Mouse (Mus musculus) ES-CJ7 (cell line): Measurements from ENCODE around the gene Atp5d.

Experiments used
- DNase-seq: peaks from one replicate; pipeline ENCODE4 v3.0.0; 2011; ENCODE audit warnings: low read depth, low spot score

Atp5d gene

GRCm38 (mm10) chr10:80116927-80117691 is 21.3 kb upstream of the Atp5d start:
- no peak for DNase-seq

GRCm38 (mm10) chr10:80117736-80118135 is 20.7 kb upstream of the Atp5d start:
- no peak for DNase-seq

DNA sequence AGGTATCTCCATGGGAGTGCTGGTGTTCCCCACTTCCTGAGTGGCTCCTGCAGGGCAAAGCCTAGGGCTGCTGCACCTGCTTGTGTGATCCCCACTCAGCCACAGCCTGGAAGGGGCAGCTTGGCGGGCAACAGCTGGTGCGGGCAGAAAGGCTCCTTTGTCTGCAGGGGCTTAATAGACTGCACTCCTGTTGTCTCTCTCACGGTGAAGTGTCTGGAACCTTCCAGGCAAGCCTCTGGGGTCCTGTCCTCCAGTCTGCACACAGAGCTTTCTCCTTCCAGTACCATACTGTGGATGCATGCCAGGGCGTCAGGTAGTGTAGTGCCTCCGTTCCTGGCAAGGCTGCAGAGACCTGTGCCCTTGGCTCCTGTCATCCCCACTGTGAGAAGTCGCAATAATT is 19.9 kb upstream of the Atp5d start:
- DNase-seq: no peak

DNA sequence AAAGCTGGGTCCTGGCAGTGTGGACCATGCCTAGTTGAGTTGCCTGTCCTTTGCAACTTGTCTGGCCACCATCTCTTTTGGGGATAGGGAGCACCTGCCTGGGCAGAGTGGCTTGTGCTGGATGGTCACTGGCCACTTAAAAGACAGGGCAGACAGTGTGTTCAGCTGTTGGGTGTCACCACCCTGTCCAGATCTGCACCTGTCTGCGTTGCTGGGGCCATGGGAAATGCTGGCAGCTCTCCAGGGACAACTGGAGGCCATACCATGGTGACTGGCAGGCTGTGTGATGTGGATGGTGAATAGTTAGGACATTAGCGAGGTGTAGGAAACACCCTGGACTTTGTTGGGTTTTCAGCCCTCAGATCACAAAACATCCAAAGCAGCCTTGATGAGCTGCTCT is 18.3 kb upstream of the Atp5d start:
- DNase-seq: no peak

GRCm38 (mm10) chr10:80121639-80122038 is 16.8 kb upstream of the Atp5d start:
- no peak for DNase-seq

- DNase-seq: no peak
Observed at GRCm38 (mm10) chr10:80123932-80124562, 14.4 kb upstream of the Atp5d start.

- DNase-seq: no peak
Observed at GRCm38 (mm10) chr10:80127920-80128319, 10.5 kb upstream of the Atp5d start.

- DNase-seq: no peak
Observed at GRCm38 (mm10) chr10:80129846-80130245, 8.6 kb upstream of the Atp5d start.

DNA sequence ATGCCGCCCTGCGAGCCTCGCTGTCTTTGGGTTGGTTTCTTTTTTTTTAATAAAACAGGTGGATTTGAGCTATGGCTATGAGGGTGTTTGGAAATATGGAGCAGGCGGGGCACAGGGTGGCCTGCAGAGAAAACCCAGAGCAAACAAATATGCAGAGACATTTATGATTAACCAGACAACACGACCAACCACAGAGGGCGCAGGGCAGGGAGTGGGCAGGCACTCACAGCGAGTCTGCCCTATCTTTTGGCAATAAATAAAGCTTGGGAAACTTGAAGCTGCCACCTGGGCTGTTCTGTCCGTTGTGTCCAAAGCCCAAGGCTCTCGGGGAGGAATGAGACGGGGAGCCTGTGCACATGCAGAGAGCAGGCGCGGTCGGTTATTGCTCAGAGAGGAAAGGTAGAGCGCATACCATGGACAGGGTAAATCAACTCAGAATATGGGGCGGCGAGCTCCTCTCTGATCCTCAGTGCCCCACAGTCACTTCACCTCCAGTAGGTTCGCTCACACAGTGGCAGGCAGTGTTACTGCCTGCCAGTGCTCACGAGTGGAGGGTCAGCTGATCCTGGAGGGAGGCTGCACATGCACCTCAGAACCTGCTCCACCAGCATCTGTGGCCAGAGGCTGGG is 7.9 kb upstream of the Atp5d start:
- no peak for DNase-seq

GRCm38 (mm10) chr10:80131316-80131951 is 7.0 kb upstream of the Atp5d start:
- peak; percentile 78 for DNase-seq

DNA sequence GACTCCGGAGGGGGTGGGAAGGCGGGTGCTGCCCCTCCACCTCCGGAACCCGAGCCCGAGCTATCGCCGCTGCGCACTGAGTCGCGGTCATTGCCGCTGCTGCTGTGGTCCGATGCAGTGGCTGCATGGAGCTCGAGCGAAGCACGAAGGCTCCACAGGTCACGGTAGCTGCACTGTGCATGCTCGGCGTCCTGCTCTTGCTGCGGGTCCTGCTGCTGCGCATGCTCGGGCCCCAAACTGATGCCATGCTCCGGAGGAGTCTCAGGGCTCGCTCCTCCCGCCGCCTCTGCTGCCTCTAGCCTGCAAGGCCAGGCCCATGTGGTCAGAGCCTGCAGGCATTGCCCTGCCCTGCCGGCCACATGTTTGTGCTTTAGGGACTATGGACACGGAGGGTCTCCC is 6.5 kb upstream of the Atp5d start:
- DNase-seq: no peak

DNA sequence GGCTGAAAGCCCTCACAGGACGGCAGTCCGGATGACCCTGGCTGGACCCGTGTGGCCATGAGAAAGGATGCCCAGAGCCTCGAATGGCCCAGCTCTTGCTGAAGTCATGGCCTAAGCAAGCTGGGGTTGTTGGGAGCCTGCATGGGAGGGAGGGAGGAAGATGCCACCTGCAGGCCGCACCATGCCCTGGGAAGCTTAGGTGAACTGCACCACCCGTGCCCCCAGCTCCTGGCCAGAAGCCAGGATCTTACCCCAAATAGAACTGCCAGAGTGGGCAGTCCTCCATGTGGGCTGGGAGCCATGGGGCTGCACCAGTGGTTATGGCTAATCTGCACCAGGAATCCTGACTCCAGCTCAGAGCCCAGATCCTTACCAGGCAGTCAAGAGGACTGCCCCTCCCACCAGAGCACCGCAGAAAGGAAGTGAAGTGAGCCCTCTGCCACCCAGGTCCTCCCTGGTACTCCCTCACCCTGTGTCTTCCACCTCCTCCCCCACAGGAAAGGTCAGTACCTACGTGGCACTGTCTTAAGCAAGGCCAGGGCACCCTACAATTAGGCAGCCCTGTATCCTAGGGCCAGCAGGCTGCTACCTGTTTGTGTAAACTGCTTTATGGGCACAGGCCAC is 5.1 kb upstream of the Atp5d start:
- DNase-seq: no peak

DNA sequence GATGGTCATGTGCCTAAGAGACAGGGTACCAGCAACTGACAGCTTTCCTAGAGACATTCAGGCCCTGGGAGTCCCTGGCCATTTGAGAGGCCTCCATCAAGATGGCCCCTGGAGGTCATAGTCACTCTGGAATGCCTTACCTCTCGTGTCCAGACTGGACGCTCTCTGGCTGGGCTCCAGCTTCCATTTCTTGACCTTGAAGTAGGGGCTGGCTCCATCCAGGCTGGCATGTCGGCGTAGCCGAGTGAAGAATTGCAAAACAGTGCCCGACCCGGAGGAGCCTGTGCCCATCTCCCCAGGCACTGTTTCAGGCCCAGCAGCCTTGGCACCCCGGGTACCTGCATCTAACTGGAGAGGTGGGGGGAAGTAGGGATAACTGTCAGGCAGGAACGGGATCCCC is 4.0 kb upstream of the Atp5d start:
- no peak for DNase-seq

DNA sequence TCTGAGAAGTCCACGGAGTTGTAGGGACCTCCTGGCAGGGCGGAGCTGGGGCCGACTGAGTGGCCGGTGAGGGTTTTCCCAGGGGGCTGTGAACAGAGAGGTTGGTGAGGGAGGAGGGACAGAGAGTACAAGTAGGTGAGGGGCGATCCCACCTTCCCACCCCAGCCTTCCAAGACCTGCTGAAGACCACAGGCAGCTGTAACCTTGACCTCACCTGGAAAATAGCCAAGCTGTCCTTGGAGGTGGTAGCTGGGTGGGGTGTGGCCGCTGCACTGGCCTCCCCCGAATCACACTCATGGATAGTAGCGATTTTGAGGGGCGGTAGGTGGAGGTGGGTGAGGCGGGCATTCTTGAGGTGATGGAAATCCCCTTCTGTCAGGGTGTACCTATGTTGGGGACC is 3.3 kb upstream of the Atp5d start:
- DNase-seq: no peak

- no peak for DNase-seq
Observed at GRCm38 (mm10) chr10:80135641-80136040, 2.8 kb upstream of the Atp5d start.

- DNase-seq: no peak
Observed at GRCm38 (mm10) chr10:80136179-80136951, 2.1 kb upstream of the Atp5d start.

- DNase-seq: peak; percentile 53
Observed at GRCm38 (mm10) chr10:80136952-80137625, 1.3 kb upstream of the Atp5d start.

- no peak for DNase-seq
Observed at GRCm38 (mm10) chr10:80137626-80138552, 543 bp upstream of the Atp5d start.

- DNase-seq: peak; percentile 57
Observed at GRCm38 (mm10) chr10:80139439-80139775, 975 bp downstream of the Atp5d start.
